Mouse (Mus musculus) stomach, embryonic 14.5 days (tissue): ENCODE data around the gene Myom3. TPM values are rescaled to one million over a fixed set of nuclear protein-coding genes. Genes with fewer than 3 reads are reported as not detected.

ENCODE experiments used
- ATAC-seq: fragments of 200-750 bp; cut with Nextera tagmentation; 2 replicates; pipeline ENCODE4 v1.8.0; 2017; ENCODE audit warnings: low read depth, moderate TSS enrichment; ENCODE audit not compliant: insufficient number of reproducible peaks, insufficient read depth, low FRiP score
- H3K27ac ChIP-seq: fragments of 300-500 bp; sonication (generic); 2 replicates; pipeline ENCODE4 v1.5.1; 2014; ENCODE audit warnings: mild to moderate bottlenecking, low read length, moderate library complexity, mixed read lengths
- H3K27me3 ChIP-seq: fragments of 300-500 bp; sonication (generic); 2 replicates; pipeline ENCODE4 v1.6.1; 2014; ENCODE audit warnings: low read length, control low read depth, mixed read lengths; ENCODE audit not compliant: control insufficient read depth, insufficient read depth
- H3K36me3 ChIP-seq: fragments of 300-500 bp; sonication (generic); 2 replicates; pipeline ENCODE4 v1.6.1; 2014; ENCODE audit warnings: mild to moderate bottlenecking, control low read depth, low read length, moderate library complexity, mixed read lengths; ENCODE audit not compliant: control insufficient read depth, insufficient read depth
- H3K4me1 ChIP-seq: fragments of 300-500 bp; sonication (generic); 2 replicates; pipeline ENCODE4 v1.6.1; 2014; ENCODE audit warnings: low read length, control low read depth, mixed read lengths; ENCODE audit not compliant: control insufficient read depth, insufficient read depth
- H3K4me2 ChIP-seq: fragments of 300-500 bp; sonication (generic); replicated peaks from 2 replicates; pipeline ENCODE4 v1.6.1; 2014; ENCODE audit warnings: low read depth, low read length, control low read depth
- H3K4me3 ChIP-seq: fragments of 300-500 bp; sonication (generic); 2 replicates; pipeline ENCODE4 v1.5.1; 2014; ENCODE audit warnings: low read depth, low read length, control low read depth
- H3K9ac ChIP-seq: fragments of 300-500 bp; sonication (generic); replicated peaks from 2 replicates; pipeline ENCODE4 v1.6.1; 2014; ENCODE audit warnings: low read depth, mild to moderate bottlenecking, control low read depth, low read length, moderate library complexity, mixed read lengths
- H3K9me3 ChIP-seq: fragments of 300-500 bp; sonication (generic); 2 replicates; pipeline ENCODE4 v1.6.1; 2016; ENCODE audit warnings: low read depth, low read length, control low read depth; ENCODE audit not compliant: control insufficient read depth
- WGBS: fragments of 180-500 bp; shearing (Covaris S2); extraction: QIAGEN DNeasy Blood & Tissue Kit; methylation state at CpG from one replicate; pipeline ENCODE4 v1.1.7; 2014; 5-methylcytosine and 5-hydroxymethylcytosine counted together
- polyA plus RNA-seq: library from polyadenylated mRNA; unstranded; fragments of >200 nt; fragmentation: Nextera tagmentation; extraction: Ambion mirVana; gene quantifications from 2 replicates; pipeline ENCODE4 v1.2.1, GENCODE M21; 2014

Myom3 gene
- polyA plus RNA-seq, 1 experiment from 2014 or later = 0.09 TPM

- H3K4me3 ChIP-seq = no peak overlapping the region
- no peak overlapping the region for H3K27ac ChIP-seq
- H3K9ac ChIP-seq = no peak overlapping the region
- no peaks in the 10 kb centered on the region for H3K4me1 ChIP-seq
- H3K27me3 ChIP-seq = no peaks in the 10 kb centered on the region
- H3K9me3 ChIP-seq = no peaks in the 10 kb centered on the region; the same call in 1 of the 2 replicates
- ATAC-seq = no peak
- 73% methylated on average over 21 of the region's 21 CpGs for WGBS
- H3K4me2 ChIP-seq = no peak overlapping the region
- no peaks in the 10 kb centered on the region for H3K36me3 ChIP-seq
These were observed 79.9 kb downstream of the Myom3 start for GRCm38 (mm10) chr4:135839293-135840011.

GRCm38 (mm10) chr4:135844400-135844799 lies 84.9 kb downstream of the Myom3 start:
- 77% methylated on average over 6 of the region's 6 CpGs for WGBS
- Histone ChIP-seq H3K27ac (no peak overlapping the region), H3K27me3 (no peaks in the 10 kb centered on the region), H3K4me2 (no peak overlapping the region), H3K9me3 (no peaks in the 10 kb centered on the region; the same call in 1 of the 2 replicates), H3K9ac (no peak overlapping the region), H3K4me3 (no peak overlapping the region), H3K36me3 (no peaks in the 10 kb centered on the region), H3K4me1 (no peaks in the 10 kb centered on the region)
- no peak for ATAC-seq

GRCm38 (mm10) chr4:135847581-135847980 lies 88.1 kb downstream of the Myom3 start:
- Histone ChIP-seq H3K4me2 (no peak overlapping the region), H3K27ac (no peak overlapping the region), H3K27me3 (no peaks in the 10 kb centered on the region), H3K36me3 (no peaks in the 10 kb centered on the region), H3K9me3 (no peaks in the 10 kb centered on the region), H3K9ac (no peak overlapping the region), H3K4me1 (no peaks in the 10 kb centered on the region), H3K4me3 (no peak overlapping the region)
- WGBS = 54% methylated on average over 5 of the region's 5 CpGs
- no peak for ATAC-seq

- Histone ChIP-seq H3K4me3 (no peak overlapping the region), H3K27ac (no peak overlapping the region)
- ATAC-seq = no peak
These were observed 91.0 kb downstream of the Myom3 start for GRCm38 (mm10) chr4:135850411-135851095.

GRCm38 (mm10) chr4:135851942-135852341 lies 92.4 kb downstream of the Myom3 start:
- 0 out of 2 replicates have a peak, but pooled peaks cover 4% of the 10 kb centered on the region for H3K4me1 ChIP-seq
- ATAC-seq = no peak
- no peak overlapping the region for H3K27ac ChIP-seq
- H3K9me3 ChIP-seq = no peaks in the 10 kb centered on the region
- no peak overlapping the region for H3K4me2 ChIP-seq
- no peaks in the 10 kb centered on the region for H3K36me3 ChIP-seq
- no peak overlapping the region for H3K4me3 ChIP-seq
- H3K27me3 ChIP-seq = no peaks in the 10 kb centered on the region
- no peak overlapping the region for H3K9ac ChIP-seq
- 89% methylated on average over 9 of the region's 9 CpGs for WGBS

More at GRCm38 (mm10) chr4:135850411-135851095, 91.0 kb downstream of the Myom3 start:
- 43% methylated on average over 13 of the region's 13 CpGs for whole genome bisulfite sequencing
- Histone ChIP-seq H3K27me3 (no peaks in the 10 kb centered on the region), H3K4me1 (0 out of 2 replicates have a peak, but pooled peaks cover 4% of the 10 kb centered on the region), H3K36me3 (no peaks in the 10 kb centered on the region), H3K9ac (no peak overlapping the region), H3K9me3 (no peaks in the 10 kb centered on the region), H3K4me2 (no peak overlapping the region)

- Histone ChIP-seq H3K27ac (no peak overlapping the region), H3K4me1 (peaks cover 18% of the 10 kb centered on the region; the same call in 1 of the 2 replicates), H3K4me2 (no peak overlapping the region), H3K9ac (no peak overlapping the region), H3K36me3 (no peaks in the 10 kb centered on the region), H3K27me3 (no peaks in the 10 kb centered on the region), H3K9me3 (no peaks in the 10 kb centered on the region), H3K4me3 (no peak overlapping the region)
- no peak for ATAC-seq
- 86% methylated on average over 14 of the region's 14 CpGs for WGBS
These were observed 94.6 kb downstream of the Myom3 start for GRCm38 (mm10) chr4:135853987-135854546.

GRCm38 (mm10) chr4:135854630-135855029 lies 95.1 kb downstream of the Myom3 start:
- no peak for ATAC-seq
- Histone ChIP-seq H3K4me1 (peaks cover 21% of the 10 kb centered on the region; the same call in 1 of the 2 replicates), H3K27me3 (no peaks in the 10 kb centered on the region), H3K9me3 (no peaks in the 10 kb centered on the region), H3K27ac (peak overlapping the region; percentile 100), H3K36me3 (0 out of 2 replicates have a peak, but pooled peaks cover 1% of the 10 kb centered on the region), H3K4me2 (peak overlapping the region; percentile 88), H3K9ac (no peak overlapping the region; the same call in 1 of the 2 replicates), H3K4me3 (no peak overlapping the region)
- 72% methylated on average over 11 of the region's 11 CpGs for WGBS

- no peaks in the 10 kb centered on the region for H3K9me3 ChIP-seq
- H3K4me3 ChIP-seq = peak overlapping the region; percentile 93
- peaks cover 6% of the 10 kb centered on the region; the same call in 1 of the 2 replicates for H3K36me3 ChIP-seq
- WGBS = 6% methylated on average over 6 of the region's 6 CpGs
- peak; percentile 5; the same call in 1 of the 2 replicates for ATAC-seq
- peak overlapping the region; percentile 100 for H3K27ac ChIP-seq
- H3K4me2 ChIP-seq = peak overlapping the region; percentile 88
- peaks cover 25% of the 10 kb centered on the region; the same call in 1 of the 2 replicates for H3K4me1 ChIP-seq
- no peaks in the 10 kb centered on the region for H3K27me3 ChIP-seq
- peak overlapping the region; percentile 84 for H3K9ac ChIP-seq
These were observed 95.6 kb downstream of the Myom3 start for GRCm38 (mm10) chr4:135855080-135855479.
